Comparison of ENCODE assay signal across 32 mouse cellular contexts in genomic region chr13:51004827-51005226, GRCm38 (mm10).
"Had no signal": no experiment of that assay in that cellular context is flagged by ENCODE, and none has a peak within 500 bp of the region (broad histone marks: within the 10 kb centered on the region; RNA-seq: fewer than 3 reads in every experiment).

No protein-coding gene starts in this region.

- H3K9ac ChIP-seq: limb, embryonic 12.5 days; limb, embryonic 13.5 days; limb, embryonic 15.5 days; liver, embryonic 12.5 days; liver, embryonic 13.5 days; liver, embryonic 14.5 days; liver, embryonic 15.5 days; liver, postnatal 0 days; lung, embryonic 14.5 days; lung, embryonic 15.5 days; midbrain, embryonic 12.5 days; midbrain, embryonic 13.5 days; midbrain, embryonic 15.5 days; neural tube, embryonic 12.5 days had no signal

- H3K27ac ChIP-seq: limb, embryonic 10.5 days; limb, embryonic 12.5 days; limb, embryonic 13.5 days; limb, embryonic 15.5 days; liver, embryonic 12.5 days; liver, embryonic 13.5 days; liver, embryonic 14.5 days; liver, embryonic 15.5 days; lung, embryonic 15.5 days; macrophage; midbrain, embryonic 10.5 days; midbrain, embryonic 12.5 days; midbrain, embryonic 13.5 days; midbrain, embryonic 15.5 days; neural tube, embryonic 12.5 days had no signal

- ATAC-seq: liver, embryonic 12.5 days; liver, postnatal 0 days; lung, postnatal 0 days; midbrain, embryonic 13.5 days; midbrain, embryonic 15.5 days; midbrain, embryonic 16.5 days had no signal

- H3K4me1 ChIP-seq: limb, embryonic 10.5 days; limb, embryonic 12.5 days; limb, embryonic 13.5 days; limb, embryonic 15.5 days; liver, embryonic 12.5 days; liver, embryonic 13.5 days; liver, embryonic 15.5 days; lung, embryonic 15.5 days; megakaryocyte, embryonic 14.5 days; midbrain, embryonic 10.5 days; midbrain, embryonic 12.5 days; midbrain, embryonic 13.5 days; midbrain, embryonic 15.5 days; neural tube, embryonic 12.5 days had no signal

- H3K4me2 ChIP-seq: limb, embryonic 12.5 days; limb, embryonic 13.5 days; limb, embryonic 15.5 days; liver, embryonic 11.5 days; liver, embryonic 12.5 days; liver, embryonic 13.5 days; liver, embryonic 15.5 days; lung, embryonic 14.5 days; lung, embryonic 15.5 days; midbrain, embryonic 11.5 days; midbrain, embryonic 12.5 days; midbrain, embryonic 13.5 days; midbrain, embryonic 15.5 days; neural tube, embryonic 12.5 days had no signal

- H3K36me3 ChIP-seq: limb, embryonic 10.5 days; limb, embryonic 12.5 days; limb, embryonic 13.5 days; limb, embryonic 15.5 days; liver, embryonic 12.5 days; liver, embryonic 13.5 days; liver, embryonic 15.5 days; lung, embryonic 15.5 days; midbrain, embryonic 10.5 days; midbrain, embryonic 12.5 days; midbrain, embryonic 13.5 days; midbrain, embryonic 15.5 days; neural tube, embryonic 12.5 days had no signal

- DNase-seq: left cerebral cortex, postnatal 4 days; liver; liver, embryonic 13.5 days; liver, postnatal 0 days; lung, adult 18-20 months; lung, adult 2 months; lung, embryonic 14.5 days; lung, postnatal 10 days; lung, postnatal 14 days; lung, postnatal 36 days; lung, postnatal 4 days; midbrain, embryonic 14.5 days had no signal

- H3K9me3 ChIP-seq: limb, embryonic 10.5 days; limb, embryonic 13.5 days; limb, embryonic 15.5 days; liver, embryonic 12.5 days; liver, embryonic 13.5 days; liver, embryonic 15.5 days; lung, embryonic 15.5 days; midbrain, embryonic 10.5 days; midbrain, embryonic 12.5 days; midbrain, embryonic 13.5 days; midbrain, embryonic 15.5 days; neural tube, embryonic 12.5 days had no signal

- H3K27me3 ChIP-seq: limb, embryonic 12.5 days; limb, embryonic 13.5 days; limb, embryonic 15.5 days; liver, embryonic 12.5 days; liver, embryonic 13.5 days; liver, embryonic 15.5 days; lung, embryonic 15.5 days; megakaryocyte, embryonic 14.5 days; midbrain, embryonic 12.5 days; midbrain, embryonic 13.5 days; midbrain, embryonic 15.5 days; neural tube, embryonic 12.5 days had no signal

- H3K4me3 ChIP-seq: limb, embryonic 10.5 days; limb, embryonic 12.5 days; limb, embryonic 13.5 days; limb, embryonic 15.5 days; liver, embryonic 12.5 days; liver, embryonic 13.5 days; liver, embryonic 15.5 days; lung, embryonic 15.5 days; megakaryocyte, embryonic 14.5 days; midbrain, embryonic 10.5 days; midbrain, embryonic 12.5 days; midbrain, embryonic 13.5 days; midbrain, embryonic 15.5 days; myocyte; neural tube, embryonic 12.5 days had no signal
